Mouse (Mus musculus) adrenal gland, adult 18-20 months (tissue): ENCODE results near the gene Clec2i. TPM values are rescaled to one million over a fixed set of nuclear protein-coding genes. Genes with fewer than 3 reads are reported as not detected.

Source experiments
- microRNA-seq, 2 experiments: library from miRNA; unstranded; fragments of <30 nt; microRNA quantifications; one replicate each; pipeline ENCODE4 v1.2.0; 2021; ENCODE audit warnings: borderline number of aligned reads in 2 of 2
- total RNA-seq, 2 experiments: library from RNA; stranded (reverse); gene quantifications; 1 replicate in 1 of 2; 2 replicates in 1 of 2; pipeline ENCODE4 v1.2.3; 2021

Clec2i gene
- total RNA-seq, 2 experiments from 2014 or later: 0.29 to 0.33 TPM

Small RNAs within 50 kb of the gene (microRNA-seq; reads per million reads assigned to microRNA genes)
- gene Gm27336: 0 reads per million in 2 experiments

Other genes with a start within 250 kb of the Clec2i start
- gene Clec2h, start 225.2 kb upstream of the Clec2i start, total RNA-seq: 1 to 10 TPM in 1 of 2 experiments, under 1 TPM in 1; 0.26 to 2.1 TPM
- gene Klrb1, start 164.5 kb upstream of the Clec2i start, total RNA-seq: not detected
- gene Klrb1c, start 98.4 kb upstream of the Clec2i start, total RNA-seq: under 1 TPM; 0.60 to 0.67 TPM
- gene Gm44511, start 61.3 kb upstream of the Clec2i start, total RNA-seq: not detected
- gene Klrb1b, start 61.3 kb upstream of the Clec2i start, total RNA-seq: 1 to 10 TPM in 1 of 2 experiments, under 1 TPM in 1; 0.90 to 1.3 TPM
- under 1 TPM in 1 of 2 experiments, not detected in 1; 0.93 TPM for gene BC035044, start 3.5 kb downstream of the Clec2i start, total RNA-seq
- 1 to 10 TPM; 2.4 to 4.5 TPM for gene Clec2g, start 46.8 kb downstream of the Clec2i start, total RNA-seq
- gene Klrb1f, start 158.3 kb downstream of the Clec2i start, total RNA-seq: under 1 TPM in 1 of 2 experiments, not detected in 1; 0.16 TPM
- not detected for gene Clec2e, start 213.3 kb downstream of the Clec2i start, total RNA-seq